Comparison of ENCODE assay signal across 10 mouse cellular contexts in genomic region chr13:55644525-55644924, GRCm38 (mm10). TPM values are rescaled to one million over a fixed set of nuclear protein-coding genes. Genes with fewer than 3 reads are reported as not detected.
DNase-seq lines count a peak whose midpoint lies in the region; ATAC-seq and TF ChIP-seq lines count a peak whose summit lies in the region.
"Had no signal": no experiment of that assay in that cellular context is flagged by ENCODE, and none has a peak within 500 bp of the region (broad histone marks: within the 10 kb centered on the region; RNA-seq: fewer than 3 reads in every experiment).

No protein-coding gene starts in this region.

- H3K27ac ChIP-seq in heart, adult 2 months = no peak overlapping the region
- H3K27ac ChIP-seq in midbrain, embryonic 10.5 days (replicated peaks) = no peak overlapping the region
- no peak overlapping the region for H3K27ac ChIP-seq in midbrain, embryonic 16.5 days (ENCODE audit: low read length)
- no peak overlapping the region for H3K27ac ChIP-seq in stomach, postnatal 0 days (replicated peaks)
- H3K27ac ChIP-seq: lung, embryonic 15.5 days had no signal

- H3K4me1 ChIP-seq in heart, adult 2 months (ENCODE audit: control insufficient read depth, insufficient read depth, low read length) = no peaks in the 10 kb centered on the region
- H3K4me1 ChIP-seq in midbrain, embryonic 10.5 days = no peaks in the 10 kb centered on the region
- H3K4me1 ChIP-seq in midbrain, embryonic 16.5 days (ENCODE audit: control insufficient read depth, insufficient read depth, low read length) = no peaks in the 10 kb centered on the region
- no peaks in the 10 kb centered on the region for H3K4me1 ChIP-seq in stomach, postnatal 0 days (replicated peaks; ENCODE audit: control insufficient read depth, insufficient read depth)
- H3K4me1 ChIP-seq: lung, embryonic 15.5 days had no signal

- WGBS in heart, adult 2 months = 85% methylated on average over 2 of the region's 2 CpGs
- 90% methylated on average over 2 of the region's 2 CpGs for whole genome bisulfite sequencing in midbrain, embryonic 10.5 days
- WGBS in midbrain, embryonic 16.5 days = 92% methylated on average over 2 of the region's 2 CpGs
- 89% methylated on average over 2 of the region's 2 CpGs for WGBS in stomach, postnatal 0 days

- TF ChIP-seq POLR2A in heart, adult 2 months (IDR thresholded peaks at IDR 0.05; ENCODE audit: insufficient read depth, low read depth, low read length) = no peak

- no peak overlapping the region for H3K9ac ChIP-seq in heart, adult 2 months (ENCODE audit: low read depth, low read length)
- no peak overlapping the region for H3K9ac ChIP-seq in midbrain, embryonic 16.5 days (ENCODE audit: low read depth, low read length)
- no peak overlapping the region for H3K9ac ChIP-seq in stomach, postnatal 0 days (ENCODE audit: low read length)
- H3K9ac ChIP-seq: lung, embryonic 15.5 days had no signal

- H3K9me3 ChIP-seq in midbrain, embryonic 10.5 days (replicated peaks) = no peaks in the 10 kb centered on the region
- no peaks in the 10 kb centered on the region for H3K9me3 ChIP-seq in midbrain, embryonic 16.5 days (replicated peaks; ENCODE audit: control insufficient read depth, low read length, poor library complexity, severe bottlenecking)
- no peaks in the 10 kb centered on the region for H3K9me3 ChIP-seq in stomach, postnatal 0 days (ENCODE audit: control insufficient read depth, low read length)
- H3K9me3 ChIP-seq: lung, embryonic 15.5 days had no signal

- H3K4me2 ChIP-seq in midbrain, embryonic 16.5 days (ENCODE audit: low read length) = no peak overlapping the region
- no peak overlapping the region for H3K4me2 ChIP-seq in stomach, postnatal 0 days (replicated peaks; ENCODE audit: low read depth)
- H3K4me2 ChIP-seq: lung, embryonic 15.5 days had no signal

- H3K4me3 ChIP-seq in heart, adult 2 months = no peak overlapping the region
- H3K4me3 ChIP-seq in midbrain, embryonic 10.5 days = no peak overlapping the region
- H3K4me3 ChIP-seq in midbrain, embryonic 16.5 days (ENCODE audit: low read depth, low read length) = no peak overlapping the region
- no peak overlapping the region for H3K4me3 ChIP-seq in stomach, postnatal 0 days (ENCODE audit: low read depth, low read length)
- H3K4me3 ChIP-seq: lung, embryonic 15.5 days had no signal

- H3K79me2 ChIP-seq in heart, adult 2 months (replicated peaks; ENCODE audit: control insufficient read depth, insufficient read depth, low read length) = peaks cover 2% of the 10 kb centered on the region

- H3K27me3 ChIP-seq in heart, adult 2 months (ENCODE audit: control insufficient read depth, insufficient read depth, low read length) = no peaks in the 10 kb centered on the region
- no peaks in the 10 kb centered on the region for H3K27me3 ChIP-seq in midbrain, embryonic 10.5 days (ENCODE audit: low read depth, poor library complexity, severe bottlenecking)
- no peaks in the 10 kb centered on the region for H3K27me3 ChIP-seq in midbrain, embryonic 16.5 days (ENCODE audit: control insufficient read depth, insufficient read depth, low read depth, low read length)
- H3K27me3 ChIP-seq in stomach, postnatal 0 days (ENCODE audit: control insufficient read depth, insufficient read depth, low read length) = no peaks in the 10 kb centered on the region
- H3K27me3 ChIP-seq: lung, embryonic 15.5 days had no signal

- intact Hi-C loops in heart, adult 2 months (cut with DNase I) = loop anchor here (5.0 kb wide), 1 partner anchor 83 kb away; the partner anchor contains the start of gene Pcbd2

- ATAC-seq in midbrain, embryonic 16.5 days = no peak
- ATAC-seq in stomach, postnatal 0 days (ENCODE audit: low FRiP score, low TSS enrichment) = no peak

- DNase-seq in heart, adult 2 months = no peak
- no peak for DNase-seq in heart, adult 11 months
- peak; percentile 27 for DNase-seq in midbrain, embryonic 10.5 days (ENCODE audit: low spot score)
- peak; percentile 66 for DNase-seq in embryo, embryonic 10.5 days (ENCODE audit: low spot score)
- peak; percentile 65 for DNase-seq in stomach, postnatal 0 days (ENCODE audit: low spot score)
- DNase-seq in cerebellum, adult 9-11 months = no peak
- no peak for DNase-seq in adrenal gland, adult 2 months
- DNase-seq: heart, postnatal 36 days had no signal

- no peaks in the 10 kb centered on the region for H3K36me3 ChIP-seq in heart, adult 2 months (ENCODE audit: control insufficient read depth, insufficient read depth, low read length)
- peaks cover 88% of the 10 kb centered on the region for H3K36me3 ChIP-seq in midbrain, embryonic 10.5 days
- H3K36me3 ChIP-seq in midbrain, embryonic 16.5 days (ENCODE audit: control insufficient read depth, insufficient read depth, low read length) = peaks cover 35% of the 10 kb centered on the region
- peaks cover 22% of the 10 kb centered on the region for H3K36me3 ChIP-seq in stomach, postnatal 0 days (ENCODE audit: control insufficient read depth, insufficient read depth, low read length)

- TF ChIP-seq EP300 in heart, adult 2 months (IDR thresholded peaks at IDR 0.05; ENCODE audit: insufficient read depth, low read depth, low read length) = no peak
- no peak for TF ChIP-seq EP300 in stomach, postnatal 0 days (optimal IDR thresholded peaks at IDR 0.05)

- peak; percentile 52 for TF ChIP-seq CTCF in heart, adult 2 months (IDR thresholded peaks at IDR 0.05)
- TF ChIP-seq CTCF in stomach, postnatal 0 days (IDR thresholded peaks at IDR 0.05; ENCODE audit: low read depth) = peak; percentile 64

RNA-seq across cellular contexts. Expression of gene Ddx46, which starts 9.7 kb away (rescaled TPM):
- 10 to 100 TPM; 20.8 to 21.1 TPM for total RNA-seq in heart, adult 2 months (2021)
- polyA plus RNA-seq in heart, adult 2 months (2012; rRNA removed) = 7.9 and 14.8 TPM in 2 replicates
- polyA plus RNA-seq in midbrain, embryonic 10.5 days (2016; fragmentation: Nextera tagmentation; extraction: Ambion mirVana) = 37.3 and 41.4 TPM in 2 replicates
- polyA plus RNA-seq in midbrain, embryonic 16.5 days (2015; fragmentation: Nextera tagmentation; extraction: Ambion mirVana) = 25.7 and 28.3 TPM in 2 replicates
- 14.9 and 15.2 TPM in 2 replicates for polyA plus RNA-seq in stomach, postnatal 0 days (2015; fragmentation: Nextera tagmentation; extraction: Ambion mirVana)
- total RNA-seq in adrenal gland, adult 2 months (2021) = 10 to 100 TPM; 33.6 to 40.4 TPM
- 6.8 and 9.1 TPM in 2 replicates for polyA plus RNA-seq in adrenal gland, adult 2 months (2012; rRNA removed)

RNA-seq across cellular contexts. Expression of gene Caml, which starts 21.7 kb away (rescaled TPM):
- total RNA-seq in heart, adult 2 months (2021) = 10 to 100 TPM; 10.4 to 10.9 TPM
- 11.7 and 14.9 TPM in 2 replicates for polyA plus RNA-seq in heart, adult 2 months (2012; rRNA removed)
- 59.1 and 60.8 TPM in 2 replicates for polyA plus RNA-seq in midbrain, embryonic 10.5 days (2016; fragmentation: Nextera tagmentation; extraction: Ambion mirVana)
- polyA plus RNA-seq in midbrain, embryonic 16.5 days (2015; fragmentation: Nextera tagmentation; extraction: Ambion mirVana) = 102 and 112 TPM in 2 replicates
- 32.0 and 33.0 TPM in 2 replicates for polyA plus RNA-seq in stomach, postnatal 0 days (2015; fragmentation: Nextera tagmentation; extraction: Ambion mirVana)
- 10 to 100 TPM; 30.9 to 32.4 TPM for total RNA-seq in adrenal gland, adult 2 months (2021)
- polyA plus RNA-seq in adrenal gland, adult 2 months (2012; rRNA removed) = 12.9 and 13.2 TPM in 2 replicates

RNA-seq across cellular contexts. Expression of gene B4galt7, which starts 44.8 kb away (rescaled TPM):
- 1 to 10 TPM; 8.8 to 9.8 TPM for total RNA-seq in heart, adult 2 months (2021)
- polyA plus RNA-seq in heart, adult 2 months (2012; rRNA removed) = 11.4 and 13.2 TPM in 2 replicates
- polyA plus RNA-seq in midbrain, embryonic 10.5 days (2016; fragmentation: Nextera tagmentation; extraction: Ambion mirVana) = 30.5 and 37.6 TPM in 2 replicates
- 42.7 and 46.1 TPM in 2 replicates for polyA plus RNA-seq in midbrain, embryonic 16.5 days (2015; fragmentation: Nextera tagmentation; extraction: Ambion mirVana)
- 15.9 and 16.0 TPM in 2 replicates for polyA plus RNA-seq in stomach, postnatal 0 days (2015; fragmentation: Nextera tagmentation; extraction: Ambion mirVana)
- 10 to 100 TPM; 13.0 to 13.7 TPM for total RNA-seq in adrenal gland, adult 2 months (2021)
- polyA plus RNA-seq in adrenal gland, adult 2 months (2012; rRNA removed) = 20.9 and 22.7 TPM in 2 replicates

RNA-seq across cellular contexts. Expression of gene B230219D22Rik, which starts 48.4 kb away (rescaled TPM):
- total RNA-seq in heart, adult 2 months (2021) = 10 to 100 TPM; 39.4 to 42.2 TPM
- polyA plus RNA-seq in heart, adult 2 months (2012; rRNA removed) = 22.1 and 52.1 TPM in 2 replicates
- 48.3 and 52.1 TPM in 2 replicates for polyA plus RNA-seq in midbrain, embryonic 10.5 days (2016; fragmentation: Nextera tagmentation; extraction: Ambion mirVana)
- polyA plus RNA-seq in midbrain, embryonic 16.5 days (2015; fragmentation: Nextera tagmentation; extraction: Ambion mirVana) = 82.3 and 84.5 TPM in 2 replicates
- polyA plus RNA-seq in stomach, postnatal 0 days (2015; fragmentation: Nextera tagmentation; extraction: Ambion mirVana) = 25.4 and 26.1 TPM in 2 replicates
- 10 to 100 TPM; 51.3 to 61.4 TPM for total RNA-seq in adrenal gland, adult 2 months (2021)
- 16.5 and 19.5 TPM in 2 replicates for polyA plus RNA-seq in adrenal gland, adult 2 months (2012; rRNA removed)

Comparison
In these comparisons a context has a peak if more than half of its experiments do, and no peak if none do; other contexts are left out.
1. DNase-seq: peak in midbrain, embryonic 10.5 days (single experiment), embryo, embryonic 10.5 days (single experiment) and stomach, postnatal 0 days (single experiment); none in heart, adult 2 months (0 of 2), heart, adult 11 months (single experiment), cerebellum, adult 9-11 months (single experiment) and adrenal gland, adult 2 months (single experiment).